Mouse (Mus musculus): Measurements from ENCODE around the gene Chd2.

The Chd2 gene

DNA sequence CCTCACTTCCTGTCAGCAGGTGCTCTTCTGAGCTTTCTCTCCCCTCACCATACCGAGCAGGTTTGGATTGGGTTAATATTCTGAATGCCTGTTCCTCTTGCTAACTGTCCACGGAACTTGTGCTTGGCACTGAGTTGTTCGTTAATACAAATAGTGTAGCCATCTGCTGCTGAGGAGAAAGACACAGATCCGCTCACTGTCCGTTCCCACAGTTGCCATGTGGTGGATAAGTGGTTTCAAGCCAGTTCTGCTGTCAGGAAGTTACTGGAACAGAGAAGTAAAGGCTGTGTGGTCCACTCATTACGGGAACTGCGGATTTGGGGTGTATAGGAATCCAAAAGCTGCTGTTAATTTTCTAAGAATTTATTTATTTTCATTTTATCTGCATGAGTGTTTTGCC is 158.8 kb downstream of the Chd2 start:
- DNase-seq (ENCODE audit: low read depth in 1 of 2, low spot score in 2 of 2): no peak

DNA sequence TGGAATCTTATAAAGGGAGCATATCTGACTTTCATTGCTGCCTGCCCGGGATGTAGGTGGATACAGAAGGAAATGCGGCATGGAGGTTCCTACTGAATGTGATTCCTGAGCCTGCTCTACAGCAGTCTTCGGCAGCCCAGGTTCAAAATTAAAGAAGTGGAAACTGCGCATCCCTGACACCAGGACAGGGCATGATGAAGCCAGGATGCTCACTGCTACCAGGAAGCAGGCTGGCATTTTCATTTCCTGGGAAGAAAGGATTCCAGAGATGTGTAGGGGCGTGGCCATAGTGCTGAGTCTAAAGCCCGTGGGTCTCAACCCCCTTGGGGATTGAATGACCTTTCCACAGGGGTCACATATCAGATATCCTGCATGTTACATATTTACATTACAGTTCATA is 163.6 kb downstream of the Chd2 start:
- DNase-seq (ENCODE audit: low read depth in 1 of 2, low spot score in 2 of 2): no peak

DNA sequence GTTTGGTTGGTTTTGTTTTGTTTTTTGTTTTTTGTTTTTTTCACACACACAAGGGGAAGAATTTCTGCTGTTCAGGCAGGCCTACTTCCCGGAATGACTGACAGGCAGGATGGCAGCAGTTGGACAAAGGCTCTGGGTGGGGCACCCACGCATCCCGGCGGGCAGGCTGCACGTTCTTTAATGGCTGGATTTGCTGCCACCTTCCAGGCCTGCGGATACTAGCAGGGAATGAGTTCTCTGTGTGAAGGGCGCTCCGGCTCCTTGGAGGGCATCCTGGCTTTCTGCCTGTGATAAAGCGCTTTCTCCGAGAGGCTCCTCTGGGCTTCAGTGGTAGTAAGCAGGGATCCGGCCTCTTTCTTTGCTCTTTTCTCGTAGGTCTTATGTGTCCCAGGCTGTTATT is 164.3 kb downstream of the Chd2 start:
- DNase-seq (ENCODE audit: low read depth in 1 of 2, low spot score in 2 of 2): no peak
